Mouse (Mus musculus) hindbrain, embryonic 11.5 days (tissue): ENCODE measurements at regions not wholly inside any gene's neighbourhood (a gene's known extent, or its start where the extent isn't known, plus 50 kb on each side); places are given as distances from the start of the nearest gene placed in this dataset.

Experiments
- ATAC-seq: fragments of 200-750 bp; cut with Nextera tagmentation; 2 replicates; pipeline ENCODE4 v1.8.0; 2017; ENCODE audit warnings: mild to moderate bottlenecking, moderate TSS enrichment, moderate library complexity; ENCODE audit not compliant: low FRiP score
- DNase-seq: peaks from one replicate; pipeline ENCODE4 v3.0.0-alpha.2; 2015; ENCODE audit warnings: low spot score
- H3K27ac ChIP-seq: fragments of 300-500 bp; sonication (generic); 2 replicates; pipeline ENCODE4 v1.5.1; 2014; ENCODE audit warnings: mild to moderate bottlenecking, low read depth, low read length
- H3K27me3 ChIP-seq: fragments of 300-500 bp; sonication (generic); 2 replicates; pipeline ENCODE4 v1.6.1; 2014; ENCODE audit warnings: mild to moderate bottlenecking, low read length, moderate library complexity, mixed read lengths; ENCODE audit not compliant: control insufficient read depth, insufficient read depth
- H3K36me3 ChIP-seq: fragments of 300-500 bp; sonication (generic); 2 replicates; pipeline ENCODE4 v1.6.1; 2014; ENCODE audit warnings: mild to moderate bottlenecking, low read length, moderate library complexity, mixed read lengths; ENCODE audit not compliant: control insufficient read depth, insufficient read depth
- H3K4me1 ChIP-seq: fragments of 300-500 bp; sonication (generic); replicated peaks from 2 replicates; pipeline ENCODE4 v1.6.1; 2014; ENCODE audit warnings: low read length, mixed read lengths; ENCODE audit not compliant: control insufficient read depth, insufficient read depth
- H3K4me2 ChIP-seq: fragments of 300-500 bp; sonication (generic); replicated peaks from 2 replicates; pipeline ENCODE4 v1.6.1; 2014; ENCODE audit warnings: mild to moderate bottlenecking, low read depth, low read length
- H3K4me3 ChIP-seq: fragments of 300-500 bp; sonication (generic); 2 replicates; pipeline ENCODE4 v1.5.1; 2014; ENCODE audit warnings: low read depth, low read length
- H3K9ac ChIP-seq: fragments of 300-500 bp; sonication (generic); 2 replicates; pipeline ENCODE4 v1.6.1; 2014; ENCODE audit warnings: low read depth, low read length
- H3K9me3 ChIP-seq: fragments of 300-500 bp; sonication (generic); 2 replicates; pipeline ENCODE4 v1.6.1; 2016; ENCODE audit warnings: low read length; ENCODE audit not compliant: control insufficient read depth
- WGBS: fragments of 180-500 bp; shearing (Covaris S2); extraction: QIAGEN DNeasy Blood & Tissue Kit; methylation state at CpG from one replicate; pipeline ENCODE4 v1.1.7; 2014; 5-methylcytosine and 5-hydroxymethylcytosine counted together

DNA sequence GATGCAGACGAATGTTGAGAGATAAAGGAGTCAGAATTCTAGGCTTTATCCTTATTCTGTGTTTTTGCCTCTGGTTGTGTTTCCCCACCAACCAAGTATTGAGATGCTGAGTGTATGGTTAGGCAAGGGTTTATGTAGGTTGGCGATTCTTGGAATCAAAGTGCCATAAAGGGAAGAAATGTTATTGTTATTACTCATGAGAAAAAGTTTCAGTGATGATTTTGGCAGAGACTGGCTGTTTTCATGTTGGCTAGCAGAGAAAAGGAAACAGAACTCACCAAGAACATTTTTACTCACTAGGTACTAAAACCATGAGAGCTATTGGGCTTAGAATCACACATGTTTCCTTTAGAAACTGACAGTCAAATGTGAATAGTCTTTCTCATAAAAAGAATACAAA, 202.9 kb downstream of the Fzd1 start:
- Histone ChIP-seq H3K4me3 (no peak overlapping the region), H3K9me3 (no peaks in the 10 kb centered on the region), H3K9ac (no peak overlapping the region), H3K27ac (no peak overlapping the region), H3K4me2 (no peak overlapping the region), H3K27me3 (no peaks in the 10 kb centered on the region), H3K36me3 (no peaks in the 10 kb centered on the region), H3K4me1 (no peaks in the 10 kb centered on the region)
- DNase-seq (no peak), ATAC-seq (no peak)
- WGBS, result 71% methylated on average over 2 of the region's 2 CpGs

DNA sequence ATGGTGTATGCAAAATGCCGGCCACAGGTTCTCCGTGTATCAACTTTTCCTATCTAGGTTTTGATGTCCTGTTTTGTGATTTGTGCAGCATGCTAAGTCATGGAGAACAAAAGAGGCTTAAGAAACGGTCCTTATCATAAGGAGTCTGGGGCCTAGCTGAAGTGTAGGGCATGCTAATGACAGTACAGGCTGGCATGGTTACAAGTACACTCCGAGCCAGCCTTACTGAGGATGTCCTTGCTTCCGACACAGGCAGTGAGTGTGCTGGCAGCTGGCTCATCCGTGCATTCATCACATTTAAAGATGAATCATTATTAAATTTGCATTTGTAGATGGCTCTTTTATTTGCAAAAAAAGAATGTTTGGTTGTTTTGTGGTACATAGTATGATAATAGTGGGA, 219.3 kb downstream of the Fzd1 start:
- ATAC-seq (no peak), DNase-seq (no peak)
- Histone ChIP-seq H3K36me3 (no peaks in the 10 kb centered on the region), H3K9me3 (no peaks in the 10 kb centered on the region), H3K4me1 (no peaks in the 10 kb centered on the region), H3K27me3 (no peaks in the 10 kb centered on the region), H3K9ac (no peak overlapping the region), H3K4me3 (no peak overlapping the region), H3K4me2 (no peak overlapping the region), H3K27ac (no peak overlapping the region)
- WGBS, result 72% methylated on average over 6 of the region's 6 CpGs

DNA sequence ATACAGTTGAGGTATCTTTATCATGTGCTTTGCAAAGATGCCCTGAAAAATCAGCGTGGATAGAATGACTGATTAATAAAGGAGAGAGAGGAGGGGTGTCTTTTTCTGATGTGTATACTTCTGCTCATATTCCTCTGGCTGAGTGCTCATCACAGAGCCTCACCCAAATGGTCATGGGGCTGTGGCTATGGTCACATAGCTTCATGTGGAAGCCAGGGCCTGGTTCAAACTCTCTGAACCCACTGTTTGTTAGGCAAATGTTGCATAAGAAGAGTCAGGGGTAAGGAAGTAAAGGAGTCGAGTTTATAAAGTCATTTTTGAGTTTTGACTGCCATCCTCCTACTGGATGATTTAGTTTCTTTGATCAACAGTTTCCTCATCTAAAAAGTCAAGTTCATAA, 221.0 kb downstream of the Fzd1 start:
- Histone ChIP-seq H3K4me2 (no peak overlapping the region), H3K36me3 (no peaks in the 10 kb centered on the region), H3K9ac (no peak overlapping the region), H3K27ac (no peak overlapping the region), H3K27me3 (no peaks in the 10 kb centered on the region), H3K9me3 (no peaks in the 10 kb centered on the region), H3K4me1 (no peaks in the 10 kb centered on the region), H3K4me3 (no peak overlapping the region)
- DNase-seq (no peak), ATAC-seq (no peak)
- 76% methylated on average over 2 of the region's 2 CpGs for WGBS

DNA sequence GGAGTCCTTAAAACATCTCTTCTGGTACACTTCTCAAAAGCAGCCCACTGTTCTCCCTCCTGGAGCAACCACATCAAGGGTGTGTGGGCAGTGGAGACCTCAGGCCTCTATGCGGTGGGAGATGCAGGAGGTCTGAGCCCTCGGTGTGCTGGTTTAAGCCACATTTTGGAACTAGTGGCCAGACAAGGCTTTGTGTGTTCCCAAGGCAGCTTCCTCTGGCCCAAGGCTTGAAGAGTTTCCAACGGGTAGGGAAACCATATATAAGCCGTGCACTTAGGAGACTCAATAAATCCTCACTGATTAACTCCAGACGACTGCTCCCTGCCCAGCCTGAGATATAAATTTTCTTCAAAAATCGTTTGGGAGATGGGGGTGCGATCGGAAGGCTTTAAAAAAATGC, 221.9 kb downstream of the Fzd1 start:
- no peak overlapping the region for H3K4me3 ChIP-seq
- H3K9me3 ChIP-seq, result no peaks in the 10 kb centered on the region
- 77% methylated on average over 8 of the region's 8 CpGs for WGBS
- no peaks in the 10 kb centered on the region for H3K4me1 ChIP-seq
- H3K9ac ChIP-seq, result no peak overlapping the region
- no peak overlapping the region for H3K27ac ChIP-seq
- H3K4me2 ChIP-seq, result no peak overlapping the region
- DNase-seq (no peak), ATAC-seq (no peak)
- H3K36me3 ChIP-seq, result no peaks in the 10 kb centered on the region
- no peaks in the 10 kb centered on the region for H3K27me3 ChIP-seq

DNA sequence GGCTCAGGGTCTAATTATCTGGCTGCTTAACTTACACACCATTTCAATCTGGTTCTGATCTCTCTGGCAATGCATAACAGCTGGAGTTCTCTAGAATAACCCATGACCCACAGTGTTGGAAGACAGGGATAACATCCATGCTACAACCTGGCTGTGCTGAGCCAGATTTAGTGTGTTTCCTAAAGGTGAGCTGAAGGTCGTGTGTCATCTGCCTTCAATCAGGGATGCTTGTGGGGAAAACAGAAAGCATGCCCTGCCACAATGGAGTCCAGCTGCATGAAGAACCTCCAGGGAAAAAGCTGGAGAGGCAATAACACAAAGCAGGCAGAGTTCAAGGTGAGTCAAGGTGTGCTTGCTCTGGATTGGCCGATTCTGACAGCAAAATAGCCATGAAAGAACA, 223.3 kb downstream of the Fzd1 start:
- Histone ChIP-seq H3K9me3 (no peaks in the 10 kb centered on the region), H3K4me1 (no peaks in the 10 kb centered on the region), H3K9ac (no peak overlapping the region), H3K4me3 (no peak overlapping the region), H3K4me2 (no peak overlapping the region), H3K27ac (no peak overlapping the region), H3K27me3 (no peaks in the 10 kb centered on the region), H3K36me3 (no peaks in the 10 kb centered on the region)
- DNase-seq (no peak), ATAC-seq (no peak)
- WGBS, result 68% methylated on average over 2 of the region's 2 CpGs

DNA sequence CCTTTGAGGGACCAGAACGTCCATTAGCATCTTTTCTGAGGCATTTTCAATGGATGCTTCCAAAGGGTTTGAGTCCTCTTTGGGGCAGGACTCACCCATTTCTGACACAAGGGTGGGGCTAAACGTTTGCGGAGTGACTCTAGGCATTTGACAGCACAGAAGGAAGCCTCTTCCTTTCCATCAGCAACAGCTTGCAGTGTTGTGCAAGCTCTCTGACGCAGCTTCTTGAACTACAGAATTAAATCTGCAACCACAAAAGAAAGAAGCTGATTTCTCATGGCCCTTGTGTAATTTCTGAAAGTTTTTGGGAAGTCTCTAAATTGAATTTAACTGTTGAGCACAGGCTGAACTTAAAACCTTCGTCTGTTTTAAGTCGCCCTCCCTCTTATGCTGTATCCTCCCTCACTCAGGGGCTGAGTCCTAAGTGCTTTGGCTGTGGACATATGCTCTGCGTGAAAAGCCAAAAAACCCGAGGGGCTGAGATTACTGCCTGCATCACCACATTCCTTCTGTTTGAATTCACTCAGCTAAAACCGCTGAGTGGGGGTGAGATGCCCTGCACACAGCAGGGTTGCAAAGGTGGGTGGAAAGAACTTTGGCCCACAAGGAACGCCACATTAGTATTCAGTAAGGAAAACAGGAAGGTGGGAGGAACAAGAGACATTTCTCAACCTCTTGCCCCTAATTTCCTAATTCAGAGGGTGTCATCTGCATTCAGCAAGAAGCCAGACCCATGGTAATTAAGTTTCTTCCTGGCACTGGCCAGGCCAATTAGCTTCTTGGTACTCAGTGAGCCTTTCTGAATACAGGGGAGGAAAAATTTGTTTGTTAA, 227.4 kb downstream of the Fzd1 start:
- DNase-seq (no peak), ATAC-seq (no peak)
- Histone ChIP-seq H3K4me2 (no peak overlapping the region), H3K4me1 (no peaks in the 10 kb centered on the region), H3K27me3 (no peaks in the 10 kb centered on the region), H3K27ac (no peak overlapping the region), H3K4me3 (no peak overlapping the region), H3K36me3 (no peaks in the 10 kb centered on the region), H3K9ac (no peak overlapping the region), H3K9me3 (no peaks in the 10 kb centered on the region)
- 33% methylated on average over 10 of the region's 10 CpGs for WGBS

DNA sequence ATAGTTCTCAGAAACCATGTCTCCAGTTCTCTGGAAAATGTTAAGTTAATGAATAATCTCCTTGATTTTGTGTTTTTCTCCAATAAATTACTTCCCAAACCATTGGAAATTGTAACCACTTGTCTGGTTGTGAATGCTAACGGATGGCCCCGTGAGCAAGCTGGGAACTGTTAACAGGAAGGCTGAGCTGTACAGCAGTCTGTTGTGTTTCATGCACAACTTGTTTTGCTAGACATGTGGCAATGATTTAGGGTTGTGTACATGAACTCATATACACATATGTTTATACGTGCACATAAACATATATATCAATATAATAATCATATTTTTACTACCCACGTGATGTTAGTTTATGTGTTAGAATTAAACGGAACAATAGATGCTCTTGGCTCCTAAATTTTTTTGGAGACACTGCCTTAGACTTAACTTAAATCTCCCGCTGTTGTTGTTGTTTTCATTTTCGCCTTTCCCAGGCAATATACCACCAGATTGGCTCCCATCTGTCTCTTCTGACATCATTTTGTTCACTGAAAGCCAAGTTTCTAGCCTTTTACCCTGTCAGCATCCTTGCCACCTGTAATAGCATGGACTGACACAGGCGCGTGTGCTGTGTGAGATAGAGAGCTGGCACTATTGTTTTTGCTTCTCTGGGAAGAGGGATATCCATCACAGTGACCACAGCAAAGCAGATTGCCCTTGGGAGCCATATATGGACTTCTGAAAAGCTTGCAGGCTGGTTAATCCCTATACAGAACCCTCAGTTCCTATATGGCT, 231.6 kb downstream of the Fzd1 start:
- DNase-seq, result no peak
- 87% methylated on average over 9 of the region's 9 CpGs for WGBS

DNA sequence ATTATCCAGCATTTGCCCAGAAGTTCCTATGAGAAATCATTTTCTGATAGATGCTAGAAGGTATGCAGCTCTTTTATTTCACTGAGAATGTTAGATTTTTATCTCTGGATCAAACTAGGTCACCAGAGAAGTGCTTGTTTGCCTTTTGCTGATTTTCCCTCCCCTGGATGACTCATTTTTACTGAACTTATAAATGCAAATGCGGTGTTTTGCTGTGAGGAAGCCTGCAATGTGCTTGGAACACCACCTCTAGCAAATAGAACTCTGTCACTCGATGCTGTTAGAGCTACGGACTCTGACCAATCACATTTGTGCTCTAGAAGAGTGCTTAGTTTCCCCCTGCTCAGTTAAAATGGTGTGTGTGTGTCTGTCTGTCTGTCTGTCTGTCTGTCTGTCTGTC, 257.2 kb downstream of the Fzd1 start:
- H3K27ac ChIP-seq, result no peak overlapping the region
- 92% methylated on average over 3 of the region's 3 CpGs for WGBS
- no peaks in the 10 kb centered on the region for H3K9me3 ChIP-seq
- no peak overlapping the region for H3K4me3 ChIP-seq
- ATAC-seq, result no peak
- no peak for DNase-seq
- no peaks in the 10 kb centered on the region for H3K36me3 ChIP-seq
- H3K4me1 ChIP-seq, result no peaks in the 10 kb centered on the region; the same call in 1 of the 2 replicates
- no peak overlapping the region for H3K9ac ChIP-seq
- H3K27me3 ChIP-seq, result no peaks in the 10 kb centered on the region
- no peak overlapping the region for H3K4me2 ChIP-seq

More for the DNA sequence above, 231.6 kb downstream of the Fzd1 start:
- H3K9ac ChIP-seq, result no peak overlapping the region
- H3K27ac ChIP-seq, result no peak overlapping the region
- H3K27me3 ChIP-seq, result no peaks in the 10 kb centered on the region
- no peak overlapping the region for H3K4me2 ChIP-seq
- H3K9me3 ChIP-seq, result no peaks in the 10 kb centered on the region
- no peak overlapping the region for H3K4me3 ChIP-seq
- ATAC-seq, result no peak
- H3K4me1 ChIP-seq, result no peaks in the 10 kb centered on the region
- H3K36me3 ChIP-seq, result no peaks in the 10 kb centered on the region

DNA sequence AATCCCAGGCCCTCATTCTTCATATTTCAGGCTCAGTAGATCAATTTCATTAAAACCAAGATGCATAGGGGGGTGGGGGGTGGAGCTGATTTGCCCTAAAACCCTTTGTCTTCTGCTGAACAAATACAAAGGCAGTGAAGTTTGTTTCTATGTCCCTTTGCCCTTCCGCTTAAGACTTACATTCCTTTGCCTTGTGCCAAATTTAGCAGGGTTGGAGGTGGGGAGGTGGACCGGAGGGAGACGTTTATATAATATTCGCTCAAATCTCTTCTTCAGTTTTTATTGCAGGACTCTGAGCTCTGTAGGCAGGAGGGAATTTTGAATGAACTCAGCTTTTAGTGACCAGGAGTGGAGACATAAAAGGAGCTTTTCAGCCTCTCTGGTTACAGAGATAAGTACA, 258.8 kb downstream of the Fzd1 start:
- Histone ChIP-seq H3K27ac (no peak overlapping the region), H3K4me2 (no peak overlapping the region), H3K27me3 (no peaks in the 10 kb centered on the region; the same call in 1 of the 2 replicates), H3K4me1 (no peaks in the 10 kb centered on the region; the same call in 1 of the 2 replicates), H3K9ac (no peak overlapping the region), H3K4me3 (no peak overlapping the region), H3K9me3 (no peaks in the 10 kb centered on the region), H3K36me3 (no peaks in the 10 kb centered on the region)
- no peak for DNase-seq
- WGBS, result 32% methylated on average over 4 of the region's 4 CpGs
- ATAC-seq, result no peak
